Mouse (Mus musculus) heart, embryonic 13.5 days (tissue): ENCODE results near the gene Fam71e2. TPM values are rescaled to one million over a fixed set of nuclear protein-coding genes. Genes with fewer than 3 reads are reported as not detected.

ENCODE experiments used
- ATAC-seq: fragments of 200-750 bp; cut with Nextera tagmentation; 2 replicates; pipeline ENCODE4 v1.8.0; 2017; ENCODE audit warnings: moderate TSS enrichment; ENCODE audit not compliant: insufficient number of reproducible peaks, low FRiP score, low TSS enrichment; ENCODE audit errors: extremely low read depth
- H3K27ac ChIP-seq: fragments of 300-500 bp; sonication (generic); replicated peaks from 2 replicates; pipeline ENCODE4 v1.5.1; 2015; ENCODE audit warnings: moderate library complexity, mild to moderate bottlenecking, inconsistent platforms
- H3K27me3 ChIP-seq: fragments of 300-500 bp; sonication (generic); replicated peaks from 2 replicates; pipeline ENCODE4 v1.6.1; 2015; ENCODE audit warnings: mild to moderate bottlenecking, inconsistent platforms
- H3K36me3 ChIP-seq: fragments of 300-500 bp; sonication (generic); 2 replicates; pipeline ENCODE4 v1.6.1; 2015; ENCODE audit warnings: mild to moderate bottlenecking, inconsistent platforms
- H3K4me1 ChIP-seq: fragments of 300-500 bp; sonication (generic); 2 replicates; pipeline ENCODE4 v1.6.1; 2015; ENCODE audit warnings: inconsistent platforms
- H3K4me2 ChIP-seq: fragments of 300-500 bp; sonication (generic); 2 replicates; pipeline ENCODE4 v1.6.1; 2015; ENCODE audit warnings: inconsistent platforms, mild to moderate bottlenecking, moderate library complexity
- H3K4me3 ChIP-seq: fragments of 300-500 bp; sonication (generic); 2 replicates; pipeline ENCODE4 v1.5.1; 2015; ENCODE audit warnings: moderate library complexity, mild to moderate bottlenecking, inconsistent platforms
- H3K9ac ChIP-seq: fragments of 300-500 bp; sonication (generic); 2 replicates; pipeline ENCODE4 v1.6.1; 2015; ENCODE audit warnings: inconsistent platforms, mild to moderate bottlenecking, moderate library complexity
- H3K9me3 ChIP-seq: fragments of 300-500 bp; sonication (generic); 2 replicates; pipeline ENCODE4 v1.6.1; 2016; ENCODE audit warnings: inconsistent platforms
- WGBS: fragments of 180-500 bp; shearing (Covaris S2); methylation state at CpG from one replicate; pipeline ENCODE4 v1.1.7; 2015; ENCODE audit warnings: mixed read lengths; 5-methylcytosine and 5-hydroxymethylcytosine counted together
- polyA plus RNA-seq: library from polyadenylated mRNA; unstranded; fragments of >200 nt; fragmentation: Nextera tagmentation; extraction: Ambion mirVana; gene quantifications from 2 replicates; pipeline ENCODE4 v1.2.1, GENCODE M21; 2015

The Fam71e2 gene
- polyA plus RNA-seq, 1 experiment from 2014 or later = not detected

DNA sequence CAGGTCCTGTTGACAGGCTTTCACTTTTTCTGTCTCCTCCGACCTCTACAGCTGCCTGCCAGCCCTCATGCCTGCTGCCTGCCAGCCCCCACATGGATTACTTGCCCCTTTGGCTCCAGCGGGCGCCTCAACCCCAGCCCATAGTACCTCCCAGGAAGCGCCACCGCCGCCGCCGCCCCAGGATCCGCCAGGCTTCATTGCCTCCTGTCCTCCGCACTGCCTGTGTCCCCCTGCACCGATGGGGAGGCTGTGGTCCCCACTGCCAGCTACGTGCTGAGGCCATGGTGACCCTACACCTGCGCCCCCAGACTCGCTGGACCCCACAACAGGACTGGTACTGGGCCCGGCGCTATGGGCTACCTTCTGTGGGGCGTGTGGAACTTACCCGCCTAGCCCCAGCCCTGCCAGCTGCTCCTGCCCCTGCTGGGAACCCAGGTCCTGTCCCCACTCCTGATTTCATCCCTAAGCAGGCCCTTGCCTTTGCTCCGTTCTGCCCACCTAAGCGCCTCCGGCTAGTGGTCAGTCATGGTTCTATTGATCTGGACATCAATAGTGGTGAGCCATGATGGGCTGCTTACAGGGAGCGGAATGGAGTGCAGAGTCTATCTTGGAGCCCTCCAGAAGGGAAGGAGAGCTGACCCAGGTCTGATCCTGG is 24.6 kb downstream of the Fam71e2 start:
- Histone ChIP-seq H3K9ac (no peak overlapping the region), H3K4me2 (no peak overlapping the region), H3K27me3 (no peaks in the 10 kb centered on the region), H3K9me3 (no peaks in the 10 kb centered on the region), H3K36me3 (peaks cover 53% of the 10 kb centered on the region), H3K4me3 (no peak overlapping the region), H3K27ac (no peak overlapping the region), H3K4me1 (peaks cover 29% of the 10 kb centered on the region)
- no peak for ATAC-seq
- WGBS = 82% methylated on average over 22 of the region's 22 CpGs

- no peak overlapping the region for H3K9ac ChIP-seq
- H3K4me2 ChIP-seq = no peak overlapping the region
- peaks cover 37% of the 10 kb centered on the region for H3K4me1 ChIP-seq
- no peak overlapping the region for H3K27ac ChIP-seq
- H3K4me3 ChIP-seq = no peak overlapping the region
- no peak for ATAC-seq
- H3K9me3 ChIP-seq = no peaks in the 10 kb centered on the region
- 73% methylated on average over 6 of the region's 6 CpGs for WGBS
- H3K27me3 ChIP-seq = no peaks in the 10 kb centered on the region
- peaks cover 53% of the 10 kb centered on the region for H3K36me3 ChIP-seq
Observed at GRCm38 (mm10) chr7:4744886-4745285, 26.2 kb downstream of the Fam71e2 start.

GRCm38 (mm10) chr7:4743354-4743753 is 27.7 kb downstream of the Fam71e2 start:
- H3K4me3 ChIP-seq = no peak overlapping the region
- H3K4me2 ChIP-seq = no peak overlapping the region
- H3K9me3 ChIP-seq = no peaks in the 10 kb centered on the region
- no peaks in the 10 kb centered on the region for H3K27me3 ChIP-seq
- no peak overlapping the region for H3K27ac ChIP-seq
- no peak for ATAC-seq
- H3K9ac ChIP-seq = peak overlapping the region; percentile 9; the same call in 1 of the 2 replicates
- 47% methylated on average over 2 of the region's 2 CpGs for WGBS
- peaks cover 45% of the 10 kb centered on the region for H3K4me1 ChIP-seq
- H3K36me3 ChIP-seq = peaks cover 53% of the 10 kb centered on the region

GRCm38 (mm10) chr7:4742482-4742819 is 28.7 kb downstream of the Fam71e2 start:
- Histone ChIP-seq H3K27me3 (no peaks in the 10 kb centered on the region), H3K36me3 (peaks cover 53% of the 10 kb centered on the region), H3K4me3 (no peak overlapping the region), H3K9me3 (no peaks in the 10 kb centered on the region), H3K9ac (peak overlapping the region; percentile 15; the same call in 1 of the 2 replicates), H3K4me2 (peak overlapping the region; percentile 6; the same call in 1 of the 2 replicates), H3K27ac (no peak overlapping the region), H3K4me1 (peaks cover 42% of the 10 kb centered on the region)
- no peak for ATAC-seq
- WGBS = 79% methylated on average over 6 of the region's 6 CpGs

DNA sequence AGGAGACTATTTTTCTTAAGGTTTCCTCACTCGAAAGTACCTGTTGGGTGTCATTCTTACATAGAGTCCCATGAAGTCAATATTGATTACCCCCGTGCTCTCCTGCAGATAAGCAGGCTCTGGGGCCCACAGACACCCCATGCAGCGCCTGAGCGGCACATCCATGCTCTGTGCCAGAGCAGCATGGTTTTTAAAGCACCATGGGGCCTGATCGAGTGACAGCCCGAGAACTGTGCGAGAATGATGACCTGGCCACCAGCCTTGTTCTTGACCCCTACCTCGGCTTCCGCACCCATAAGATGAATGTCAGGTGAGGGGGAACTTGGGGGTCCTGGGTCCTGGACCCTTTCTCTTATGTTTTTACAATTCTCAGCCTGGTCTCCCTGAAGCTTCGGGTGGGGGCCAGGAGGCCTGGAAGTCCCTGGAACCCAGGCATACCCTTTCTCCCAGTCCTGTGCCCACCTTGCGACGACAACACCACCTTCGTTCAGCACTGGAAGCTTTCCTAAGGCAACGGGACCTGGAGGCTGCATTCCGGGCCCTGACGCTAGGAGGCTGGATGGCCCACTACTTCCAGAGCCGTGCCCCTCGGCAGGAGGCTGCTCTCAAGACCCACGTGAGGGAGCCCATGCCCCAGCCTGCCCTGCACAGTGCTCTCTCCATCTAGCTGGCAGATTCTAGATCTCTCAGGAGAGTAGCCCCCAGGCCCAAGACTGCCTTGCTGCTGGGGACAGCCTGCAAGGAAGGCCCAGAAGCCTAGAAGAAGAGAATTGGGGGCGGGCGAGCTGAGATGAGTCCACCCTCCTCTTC is 29.2 kb downstream of the Fam71e2 start:
- Histone ChIP-seq H3K36me3 (peaks cover 48% of the 10 kb centered on the region), H3K4me1 (peaks cover 39% of the 10 kb centered on the region), H3K4me3 (peak overlapping the region; percentile 79), H3K27ac (peak overlapping the region; percentile 92), H3K4me2 (peak overlapping the region; percentile 87), H3K9me3 (no peaks in the 10 kb centered on the region), H3K9ac (peak overlapping the region; percentile 92), H3K27me3 (no peaks in the 10 kb centered on the region)
- 79% methylated on average over 21 of the region's 21 CpGs for WGBS
- no peak for ATAC-seq

GRCm38 (mm10) chr7:4741151-4741550 is 30.0 kb downstream of the Fam71e2 start:
- WGBS = 3% methylated on average over 4 of the region's 4 CpGs
- peak overlapping the region; percentile 87 for H3K4me2 ChIP-seq
- no peak for ATAC-seq
- no peaks in the 10 kb centered on the region for H3K27me3 ChIP-seq
- peak overlapping the region; percentile 92 for H3K9ac ChIP-seq
- H3K36me3 ChIP-seq = peaks cover 41% of the 10 kb centered on the region
- peak overlapping the region; percentile 92 for H3K27ac ChIP-seq
- no peaks in the 10 kb centered on the region for H3K9me3 ChIP-seq
- H3K4me1 ChIP-seq = peaks cover 38% of the 10 kb centered on the region
- peak overlapping the region; percentile 79 for H3K4me3 ChIP-seq

- peaks cover 33% of the 10 kb centered on the region for H3K36me3 ChIP-seq
- 0 out of 2 replicates have a peak, but pooled peaks have one; percentile 3 for ATAC-seq
Observed at GRCm38 (mm10) chr7:4740309-4740727, 30.8 kb downstream of the Fam71e2 start.

GRCm38 (mm10) chr7:4739544-4740275 is 31.4 kb downstream of the Fam71e2 start, which contains the start of gene Kmt5c:
Gene Kmt5c (plus strand): TSS chr7:4740115.
- Histone ChIP-seq H3K9ac (peak within 1 kb of the TSS; percentile 92), H3K4me3 (peak within 1 kb of the TSS; percentile 79), H3K36me3 (peaks cover 29% of the 10 kb centered on the region), H3K9me3 (no peaks in the 10 kb centered on the region), H3K27ac (peak within 1 kb of the TSS; percentile 92), H3K4me2 (peak within 1 kb of the TSS; percentile 87), H3K4me1 (peaks cover 38% of the 10 kb centered on the region), H3K27me3 (no peaks in the 10 kb centered on the region)
- WGBS = under 1% methylated on average over 39 of the region's 44 CpGs
- ATAC-seq = peak; percentile 93

More at GRCm38 (mm10) chr7:4740309-4740727, 30.8 kb downstream of the Fam71e2 start:
- Histone ChIP-seq H3K4me1 (peaks cover 38% of the 10 kb centered on the region), H3K9me3 (no peaks in the 10 kb centered on the region), H3K4me2 (peak overlapping the region; percentile 87), H3K27ac (peak overlapping the region; percentile 92), H3K9ac (peak overlapping the region; percentile 92), H3K27me3 (no peaks in the 10 kb centered on the region), H3K4me3 (peak overlapping the region; percentile 79)
- WGBS = under 1% methylated on average over 14 of the region's 14 CpGs

DNA sequence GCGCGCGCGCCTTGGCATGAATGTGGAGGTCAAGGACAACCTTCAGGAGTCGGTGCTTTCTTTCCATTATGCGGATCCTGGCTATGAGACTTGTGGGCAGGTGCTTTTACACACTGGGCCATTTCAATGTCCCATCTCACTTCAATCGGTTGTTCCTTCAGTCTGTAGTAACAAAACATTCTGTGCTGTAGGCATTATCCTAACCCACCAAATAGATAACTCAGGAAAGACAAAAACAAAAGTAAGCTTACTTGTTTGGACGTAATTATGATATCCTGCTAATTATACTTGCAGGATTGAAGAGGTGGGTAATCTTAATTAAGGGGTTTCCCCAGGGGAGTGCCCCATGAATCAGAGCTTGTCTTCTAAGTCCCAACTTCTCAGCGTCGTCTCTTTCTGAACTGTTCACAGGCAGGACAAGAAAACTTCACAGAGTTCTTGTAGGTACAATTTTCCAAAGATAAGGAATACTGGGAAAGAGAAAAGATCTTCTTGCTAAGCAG is 32.0 kb downstream of the Fam71e2 start:
- no peaks in the 10 kb centered on the region for H3K27me3 ChIP-seq
- H3K4me3 ChIP-seq = peak overlapping the region; percentile 79
- WGBS = 49% methylated on average over 10 of the region's 10 CpGs
- peak overlapping the region; percentile 87 for H3K4me2 ChIP-seq
- peak overlapping the region; percentile 16 for H3K9ac ChIP-seq
- H3K36me3 ChIP-seq = peaks cover 22% of the 10 kb centered on the region
- peak overlapping the region; percentile 62 for H3K27ac ChIP-seq
- no peaks in the 10 kb centered on the region for H3K9me3 ChIP-seq
- H3K4me1 ChIP-seq = peaks cover 38% of the 10 kb centered on the region
- no peak for ATAC-seq

DNA sequence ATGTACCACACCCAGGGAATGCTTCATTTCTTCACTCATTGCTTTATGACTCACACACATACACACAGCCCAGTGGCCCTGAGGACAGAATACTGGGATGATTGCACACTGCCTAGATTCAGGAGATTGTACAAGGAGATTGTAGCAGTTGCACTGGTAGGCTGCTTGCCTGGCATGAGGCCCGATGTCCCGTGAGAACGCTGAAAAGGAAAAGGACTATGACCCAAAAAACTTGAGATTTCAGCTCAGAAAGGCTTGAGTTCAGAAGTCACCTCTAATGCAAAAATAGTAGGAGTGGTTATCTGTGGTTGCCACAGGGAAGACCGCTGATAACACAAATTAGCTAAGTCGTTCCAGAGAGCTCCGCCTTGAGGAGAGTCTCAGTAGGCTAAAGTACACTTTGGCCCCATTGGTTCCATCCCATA is 38.1 kb downstream of the Fam71e2 start:
- Histone ChIP-seq H3K27me3 (0 out of 2 replicates have a peak, but pooled peaks cover 3% of the 10 kb centered on the region), H3K4me3 (no peak overlapping the region), H3K36me3 (no peaks in the 10 kb centered on the region), H3K27ac (no peak overlapping the region), H3K4me1 (no peaks in the 10 kb centered on the region), H3K4me2 (no peak overlapping the region), H3K9me3 (peaks cover 3% of the 10 kb centered on the region; the same call in 1 of the 2 replicates), H3K9ac (no peak overlapping the region)
- WGBS = 40% methylated on average over 6 of the region's 6 CpGs
- ATAC-seq = no peak

DNA sequence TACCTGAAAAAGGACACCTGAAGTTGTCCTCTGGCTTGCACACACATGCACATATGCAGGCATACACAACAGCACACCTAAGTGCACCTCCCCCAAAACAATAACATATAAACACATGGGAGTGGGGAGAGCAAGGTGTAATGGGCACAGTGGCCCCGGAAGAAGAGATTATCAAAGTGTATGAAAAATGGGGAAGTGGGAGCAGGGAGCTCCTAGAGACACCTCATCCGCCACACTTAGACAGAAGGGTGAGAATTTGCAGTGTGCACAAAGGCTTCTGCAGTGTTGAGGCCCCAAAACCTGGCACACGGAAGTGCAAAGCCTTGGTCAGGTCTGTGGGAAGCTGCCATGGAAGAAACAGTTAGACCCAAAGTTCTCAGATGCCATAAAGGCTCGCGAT is 40.0 kb downstream of the Fam71e2 start:
- H3K4me1 ChIP-seq = no peaks in the 10 kb centered on the region
- H3K4me3 ChIP-seq = no peak overlapping the region
- H3K9me3 ChIP-seq = peaks cover 3% of the 10 kb centered on the region; the same call in 1 of the 2 replicates
- no peaks in the 10 kb centered on the region for H3K36me3 ChIP-seq
- H3K27me3 ChIP-seq = 0 out of 2 replicates have a peak, but pooled peaks cover 3% of the 10 kb centered on the region
- no peak overlapping the region for H3K4me2 ChIP-seq
- H3K27ac ChIP-seq = no peak overlapping the region
- ATAC-seq = no peak
- 70% methylated on average over 5 of the region's 5 CpGs for WGBS
- H3K9ac ChIP-seq = no peak overlapping the region
